Mouse (Mus musculus): ENCODE measurements around the gene Ano1.

The Ano1 gene

GRCm38 (mm10) chr7:144539146-144539545 lies 212.6 kb downstream of the Ano1 start:
- in situ Hi-C loops (cut with MboI, MseI) = no loop called here

All from T-helper 2 cell (primary cell).